10 mouse cellular contexts compared by ENCODE assay signal in the genomic region with DNA sequence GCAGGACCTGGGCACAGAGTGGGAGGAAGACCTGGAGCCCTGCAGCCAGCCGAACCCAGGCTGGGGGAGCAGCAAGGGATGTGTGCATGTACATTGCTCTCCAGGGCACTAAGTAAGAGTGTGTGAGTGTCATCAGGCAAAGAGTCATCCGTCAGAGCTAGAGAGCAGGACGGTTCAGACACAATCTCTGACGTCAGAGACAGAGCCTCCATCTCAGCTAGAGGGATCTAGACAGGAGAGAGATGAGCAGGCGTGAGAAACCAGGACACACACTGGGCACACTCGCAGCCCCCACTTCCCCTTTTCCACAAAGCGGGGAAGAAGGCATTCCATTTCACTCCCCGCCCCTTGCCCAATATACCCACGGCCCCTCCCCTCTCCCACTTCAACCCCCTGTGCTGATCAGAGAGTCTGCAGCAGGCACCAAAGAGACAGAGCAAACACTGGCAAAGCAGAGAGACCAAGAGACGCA. TPM values are rescaled to one million over a fixed set of nuclear protein-coding genes. Genes with fewer than 3 reads are reported as not detected.
DNase-seq lines count a peak whose midpoint lies in the region; ATAC-seq lines count a peak whose summit lies in the region.
"Had no signal": no experiment of that assay in that cellular context is flagged by ENCODE, and none has a peak within 500 bp of the region (broad histone marks: within the 10 kb centered on the region; RNA-seq: fewer than 3 reads in every experiment).

No protein-coding gene starts in this region.

- 0 out of 2 replicates have a peak overlapping the region, but pooled peaks have one; percentile 16 for H3K9ac ChIP-seq in embryonic facial prominence, embryonic 13.5 days
- H3K9ac ChIP-seq in hindbrain, embryonic 11.5 days (ENCODE audit: low read depth, low read length), result peak overlapping the region; percentile 44; the same call in 1 of the 2 replicates
- H3K9ac ChIP-seq in midbrain, embryonic 16.5 days (ENCODE audit: low read depth, low read length), result peak overlapping the region; percentile 46; the same call in 1 of the 2 replicates

- no peak for ATAC-seq in embryonic facial prominence, embryonic 13.5 days (ENCODE audit: insufficient number of reproducible peaks, insufficient read depth, low FRiP score, low TSS enrichment, low read depth)
- ATAC-seq in hindbrain, embryonic 11.5 days (ENCODE audit: low FRiP score), result peak; percentile 63
- peak; percentile 47 for ATAC-seq in midbrain, embryonic 16.5 days

- peak overlapping the region; percentile 28 for H3K27ac ChIP-seq in embryonic facial prominence, embryonic 13.5 days
- peak overlapping the region; percentile 70 for H3K27ac ChIP-seq in hindbrain, embryonic 11.5 days (ENCODE audit: low read depth, low read length)
- H3K27ac ChIP-seq in midbrain, embryonic 16.5 days (ENCODE audit: low read length), result peak overlapping the region; percentile 80
- H3K27ac ChIP-seq: macrophage had no signal

- 35% methylated on average over 10 of the region's 10 CpGs for WGBS in embryonic facial prominence, embryonic 13.5 days
- 24% methylated on average over 10 of the region's 10 CpGs for WGBS in hindbrain, embryonic 11.5 days
- WGBS in midbrain, embryonic 16.5 days, result 13% methylated on average over 10 of the region's 10 CpGs

- intact Hi-C loops in left cerebral cortex, postnatal 4 days (cut with DNase I), result no loop called here

- no peak overlapping the region for H3K4me2 ChIP-seq in embryonic facial prominence, embryonic 13.5 days
- H3K4me2 ChIP-seq in hindbrain, embryonic 11.5 days (replicated peaks; ENCODE audit: low read depth, low read length), result 0 out of 2 replicates have a peak overlapping the region, but pooled peaks have one; percentile 7
- H3K4me2 ChIP-seq in midbrain, embryonic 16.5 days (ENCODE audit: low read length), result peak overlapping the region; percentile 27; the same call in 1 of the 2 replicates

- H3K9me3 ChIP-seq in embryonic facial prominence, embryonic 13.5 days, result no peaks in the 10 kb centered on the region
- H3K9me3 ChIP-seq in hindbrain, embryonic 11.5 days (ENCODE audit: control insufficient read depth, low read length), result no peaks in the 10 kb centered on the region
- H3K9me3 ChIP-seq in midbrain, embryonic 16.5 days (replicated peaks; ENCODE audit: control insufficient read depth, low read length, poor library complexity, severe bottlenecking), result no peaks in the 10 kb centered on the region

- H3K27me3 ChIP-seq in embryonic facial prominence, embryonic 13.5 days, result no peaks in the 10 kb centered on the region
- no peaks in the 10 kb centered on the region for H3K27me3 ChIP-seq in hindbrain, embryonic 11.5 days (ENCODE audit: control insufficient read depth, insufficient read depth, low read length)
- no peaks in the 10 kb centered on the region for H3K27me3 ChIP-seq in midbrain, embryonic 16.5 days (ENCODE audit: control insufficient read depth, insufficient read depth, low read depth, low read length)

- peaks cover 93% of the 10 kb centered on the region for H3K36me3 ChIP-seq in embryonic facial prominence, embryonic 13.5 days
- no peaks in the 10 kb centered on the region for H3K36me3 ChIP-seq in hindbrain, embryonic 11.5 days (ENCODE audit: control insufficient read depth, insufficient read depth, low read length)
- H3K36me3 ChIP-seq in midbrain, embryonic 16.5 days (ENCODE audit: control insufficient read depth, insufficient read depth, low read length), result peaks cover 23% of the 10 kb centered on the region; the same call in 1 of the 2 replicates

- no peak overlapping the region for H3K4me3 ChIP-seq in embryonic facial prominence, embryonic 13.5 days
- H3K4me3 ChIP-seq in hindbrain, embryonic 11.5 days (ENCODE audit: low read depth, low read length), result no peak overlapping the region
- no peak overlapping the region for H3K4me3 ChIP-seq in midbrain, embryonic 16.5 days (ENCODE audit: low read depth, low read length)

- H3K4me1 ChIP-seq in embryonic facial prominence, embryonic 13.5 days, result peaks cover 38% of the 10 kb centered on the region
- H3K4me1 ChIP-seq in hindbrain, embryonic 11.5 days (replicated peaks; ENCODE audit: control insufficient read depth, insufficient read depth, low read length), result peaks cover 29% of the 10 kb centered on the region
- H3K4me1 ChIP-seq in midbrain, embryonic 16.5 days (ENCODE audit: control insufficient read depth, insufficient read depth, low read length), result peaks cover 25% of the 10 kb centered on the region

- DNase-seq in left cerebral cortex, postnatal 4 days, result peak; percentile 55
- no peak for DNase-seq in left cerebral cortex, adult 9 months (ENCODE audit: low spot score in 2 of 2)
- DNase-seq in hindbrain, embryonic 11.5 days (ENCODE audit: low spot score), result no peak
- DNase-seq in kidney, postnatal 14 days, result no peak
- DNase-seq in kidney, postnatal 36 days, result no peak
- DNase-seq: adrenal gland, postnatal 25 days; thymus, postnatal 25 days had no signal

RNA-seq across cellular contexts. Expression of a gene that starts 20.2 kb away (rescaled TPM):
- 1 to 10 TPM in 1 of 2 experiments, under 1 TPM in 1; 0.70 to 1.4 TPM for total RNA-seq in left cerebral cortex, postnatal 4 days (2021)
- polyA plus RNA-seq in embryonic facial prominence, embryonic 13.5 days (2015; fragmentation: Nextera tagmentation; extraction: Ambion mirVana), result 0.96 and 1.2 TPM in 2 replicates
- polyA plus RNA-seq in hindbrain, embryonic 11.5 days (2014; fragmentation: Nextera tagmentation; extraction: Ambion mirVana), result 0.57 and 0.94 TPM in 2 replicates
- 0.57 and 0.92 TPM in 2 replicates for polyA plus RNA-seq in midbrain, embryonic 16.5 days (2015; fragmentation: Nextera tagmentation; extraction: Ambion mirVana)

Comparison
In these comparisons a context has a peak if more than half of its experiments do, and no peak if none do; other contexts are left out.
1. H3K27ac ChIP-seq: peak in every context shown above with its lines; median percentile 80 in midbrain, embryonic 16.5 days; 70 in hindbrain, embryonic 11.5 days; 28 in embryonic facial prominence, embryonic 13.5 days.